Mouse (Mus musculus) lung, embryonic 16.5 days (tissue): ENCODE measurements at regions not wholly inside any gene's neighbourhood (a gene's known extent, or its start where the extent isn't known, plus 50 kb on each side); places are given as distances from the start of the nearest gene placed in this dataset.
"Not testable (repeated sequence)": the region's sequence is repeated elsewhere in the genome, so short reads cannot be mapped to it uniquely, and the experiment has no call there.

Experiments
- ATAC-seq: fragments of 200-750 bp; cut with Nextera tagmentation; 2 replicates; pipeline ENCODE4 v1.8.0; 2017; ENCODE audit warnings: low read depth, mild to moderate bottlenecking, moderate library complexity
- H3K27ac ChIP-seq: fragments of 300-500 bp; sonication (generic); 2 replicates; pipeline ENCODE4 v1.5.1; 2014; ENCODE audit warnings: mild to moderate bottlenecking, control low read depth, low read length
- H3K27me3 ChIP-seq: fragments of 300-500 bp; sonication (generic); 2 replicates; pipeline ENCODE4 v1.6.1; 2014; ENCODE audit warnings: low read depth, low read length, mixed read lengths; ENCODE audit not compliant: control insufficient read depth, insufficient read depth
- H3K36me3 ChIP-seq: fragments of 300-500 bp; sonication (generic); 2 replicates; pipeline ENCODE4 v1.6.1; 2014; ENCODE audit warnings: low read length; ENCODE audit not compliant: control insufficient read depth, insufficient read depth
- H3K4me1 ChIP-seq: fragments of 300-500 bp; sonication (generic); replicated peaks from 2 replicates; pipeline ENCODE4 v1.6.1; 2014; ENCODE audit warnings: low read length, mixed read lengths; ENCODE audit not compliant: control insufficient read depth, insufficient read depth
- H3K4me2 ChIP-seq: fragments of 300-500 bp; sonication (generic); 2 replicates; pipeline ENCODE4 v1.6.1; 2014; ENCODE audit warnings: low read depth, low read length, control low read depth
- H3K4me3 ChIP-seq: fragments of 300-500 bp; sonication (generic); 2 replicates; pipeline ENCODE4 v1.5.1; 2014; ENCODE audit warnings: mild to moderate bottlenecking, low read length, control low read depth
- H3K9ac ChIP-seq: fragments of 300-500 bp; sonication (generic); 2 replicates; pipeline ENCODE4 v1.6.1; 2014; ENCODE audit warnings: low read length, control low read depth
- H3K9me3 ChIP-seq: fragments of 300-500 bp; sonication (generic); 2 replicates; pipeline ENCODE4 v1.6.1; 2016; ENCODE audit warnings: low read length; ENCODE audit not compliant: control insufficient read depth
- WGBS: fragments of 180-500 bp; shearing (Covaris S2); extraction: QIAGEN DNeasy Blood & Tissue Kit; methylation state at CpG from one replicate; pipeline ENCODE4 v1.1.7; 2014; 5-methylcytosine and 5-hydroxymethylcytosine counted together

DNA sequence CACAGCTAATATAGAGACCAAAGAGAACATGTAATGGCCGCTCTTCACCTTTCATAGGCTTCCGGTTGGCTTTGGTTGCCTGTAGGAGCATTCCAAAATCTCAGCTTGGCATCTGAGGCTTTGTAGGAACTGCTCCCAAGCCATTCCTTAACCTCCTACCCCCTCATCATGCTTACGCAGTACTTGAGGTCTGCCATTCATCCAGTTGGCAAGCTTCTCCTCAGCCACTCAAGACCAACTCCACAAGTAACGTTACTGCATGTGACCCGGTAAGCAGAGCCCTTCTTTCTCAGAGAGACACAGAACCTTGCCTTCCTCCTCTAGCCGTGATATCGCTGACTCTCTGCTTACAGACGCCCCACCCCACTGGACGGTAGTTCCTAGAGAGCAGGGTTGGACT lies 94.6 kb upstream of the Ttc29 start:
- Histone ChIP-seq H3K27ac (no peak overlapping the region), H3K4me3 (no peak overlapping the region), H3K4me1 (no peaks in the 10 kb centered on the region), H3K9me3 (no peaks in the 10 kb centered on the region), H3K4me2 (no peak overlapping the region), H3K9ac (no peak overlapping the region), H3K27me3 (no peaks in the 10 kb centered on the region), H3K36me3 (no peaks in the 10 kb centered on the region)
- ATAC-seq = no peak
- 73% methylated on average over 9 of the region's 9 CpGs for WGBS

DNA sequence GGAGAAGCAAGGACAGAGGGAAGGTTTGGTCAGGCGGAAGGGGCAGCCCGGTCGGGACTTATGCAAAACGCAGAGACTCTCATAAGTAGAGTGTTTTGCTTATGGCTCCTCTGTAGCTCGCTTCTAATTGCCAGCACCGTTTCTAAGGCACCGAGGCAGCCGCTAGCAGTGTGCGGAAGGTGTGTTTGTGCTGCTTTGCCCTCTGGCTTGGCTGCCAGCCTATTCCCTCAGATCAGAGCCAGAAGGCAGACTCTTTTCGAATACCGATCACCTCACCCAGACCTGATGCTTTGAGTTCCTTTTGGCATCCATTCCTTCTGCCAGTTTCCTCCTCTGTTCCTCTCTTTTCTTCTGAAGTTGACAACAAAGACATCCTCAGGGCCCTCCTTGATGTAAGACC lies 93.4 kb upstream of the Ttc29 start:
- Histone ChIP-seq H3K27ac (no peak overlapping the region), H3K4me2 (no peak overlapping the region), H3K36me3 (no peaks in the 10 kb centered on the region), H3K27me3 (no peaks in the 10 kb centered on the region), H3K4me1 (no peaks in the 10 kb centered on the region), H3K4me3 (no peak overlapping the region), H3K9me3 (no peaks in the 10 kb centered on the region), H3K9ac (no peak overlapping the region)
- WGBS = 55% methylated on average over 11 of the region's 11 CpGs
- ATAC-seq = no peak

DNA sequence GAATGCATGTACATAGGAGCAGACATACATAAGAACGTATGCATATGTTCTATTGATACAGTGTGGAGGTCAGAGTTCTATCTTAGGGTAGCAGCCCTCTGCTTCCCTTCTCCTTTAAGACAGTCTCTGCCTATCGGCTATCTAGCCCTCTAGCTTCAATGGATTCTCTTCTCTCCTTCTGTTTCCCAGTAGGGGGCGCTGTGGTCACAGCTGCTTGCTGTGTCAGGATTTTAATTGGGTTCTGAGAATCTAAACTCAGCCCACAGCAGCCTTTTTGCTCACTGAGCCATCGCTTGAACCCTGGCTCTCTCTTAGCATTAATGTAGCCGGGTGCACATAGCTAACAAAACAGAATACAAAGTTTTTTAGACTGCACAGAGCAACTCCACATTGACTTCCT lies 88.8 kb upstream of the Ttc29 start:
- H3K4me2 ChIP-seq = no peak overlapping the region
- 56% methylated on average over 5 of the region's 5 CpGs for WGBS
- no peak for ATAC-seq
- no peaks in the 10 kb centered on the region for H3K9me3 ChIP-seq
- H3K4me3 ChIP-seq = no peak overlapping the region
- no peak overlapping the region for H3K9ac ChIP-seq
- no peaks in the 10 kb centered on the region for H3K4me1 ChIP-seq
- no peaks in the 10 kb centered on the region for H3K36me3 ChIP-seq
- no peak overlapping the region for H3K27ac ChIP-seq
- H3K27me3 ChIP-seq = no peaks in the 10 kb centered on the region

DNA sequence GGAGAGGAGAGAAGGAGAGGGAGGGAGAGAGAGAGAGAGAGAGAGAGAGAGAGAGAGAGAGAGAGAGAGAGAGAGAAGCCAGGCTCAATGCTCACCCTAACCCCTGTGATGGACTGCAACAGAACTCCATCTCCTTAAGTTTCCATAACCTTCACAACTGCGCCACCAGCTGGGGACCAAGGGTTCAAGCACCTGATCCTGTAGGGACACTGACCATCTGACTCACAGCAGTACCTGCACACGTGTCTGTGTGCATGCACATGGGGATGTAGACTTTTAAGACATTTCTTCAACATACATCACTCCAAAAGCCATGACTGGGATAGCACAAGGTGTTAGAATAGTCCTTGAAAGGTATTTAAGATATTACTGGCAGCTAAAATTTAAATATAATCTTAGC lies 85.2 kb upstream of the Ttc29 start:
- Histone ChIP-seq H3K4me2 (no peak overlapping the region), H3K27ac (no peak overlapping the region)

DNA sequence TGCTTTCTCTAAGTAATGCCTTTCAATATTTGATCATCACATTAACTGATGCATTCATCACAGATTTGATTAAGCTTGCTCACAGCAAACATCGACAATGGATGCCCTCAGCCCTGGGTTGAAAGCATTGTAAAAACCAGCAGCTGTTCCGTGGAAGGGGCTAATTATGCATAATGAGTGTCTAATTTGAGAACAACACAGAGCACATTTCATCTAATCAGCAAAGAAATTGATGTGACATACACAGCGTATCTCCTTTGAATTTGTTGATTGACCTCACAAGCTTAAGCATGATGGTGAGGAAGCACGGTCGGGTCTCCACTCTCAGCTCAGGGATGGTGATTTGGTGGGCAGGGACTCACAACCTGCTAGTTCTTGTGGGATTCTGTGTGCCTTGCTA lies 84.0 kb upstream of the Ttc29 start:
- ATAC-seq = no peak
- H3K4me1 ChIP-seq = no peaks in the 10 kb centered on the region
- no peaks in the 10 kb centered on the region for H3K36me3 ChIP-seq
- H3K9me3 ChIP-seq = no peaks in the 10 kb centered on the region
- no peak overlapping the region for H3K4me2 ChIP-seq
- H3K9ac ChIP-seq = no peak overlapping the region
- no peak overlapping the region for H3K27ac ChIP-seq
- no peaks in the 10 kb centered on the region for H3K27me3 ChIP-seq
- WGBS = 78% methylated on average over 5 of the region's 5 CpGs
- H3K4me3 ChIP-seq = no peak overlapping the region

More for the DNA sequence above, 85.2 kb upstream of the Ttc29 start:
- Histone ChIP-seq H3K36me3 (no peaks in the 10 kb centered on the region), H3K4me3 (no peak overlapping the region), H3K9ac (no peak overlapping the region), H3K27me3 (no peaks in the 10 kb centered on the region), H3K9me3 (no peaks in the 10 kb centered on the region), H3K4me1 (no peaks in the 10 kb centered on the region)
- 5% methylated on average over 2 of the region's 2 CpGs for WGBS
- ATAC-seq = no peak

DNA sequence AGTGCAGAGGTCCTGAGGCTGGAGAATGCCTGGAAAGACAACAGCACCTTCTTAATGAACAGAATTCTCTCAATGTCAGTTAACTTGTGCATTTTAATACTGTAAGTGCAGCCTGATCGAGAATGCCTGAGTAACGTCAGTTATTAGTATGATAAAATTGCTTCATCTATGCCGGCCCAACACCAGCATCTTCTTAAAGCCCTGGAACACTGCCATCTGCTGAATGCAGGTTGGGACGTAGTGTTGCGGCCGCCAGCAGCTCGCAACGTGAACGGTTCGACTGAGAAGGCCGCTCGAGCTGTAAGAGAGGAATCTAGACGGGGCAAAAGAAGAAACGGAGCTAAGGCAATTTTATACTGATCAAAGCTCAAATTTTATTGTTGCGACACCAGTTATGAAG lies 73.6 kb upstream of the Ttc29 start:
- H3K4me2 ChIP-seq, ATAC-seq, H3K36me3 ChIP-seq, H3K27ac ChIP-seq, H3K4me3 ChIP-seq, H3K9me3 ChIP-seq, H3K4me1 ChIP-seq, H3K9ac ChIP-seq, H3K27me3 ChIP-seq: not testable (repeated sequence)
- 48% methylated on average over 12 of the region's 15 CpGs for WGBS

DNA sequence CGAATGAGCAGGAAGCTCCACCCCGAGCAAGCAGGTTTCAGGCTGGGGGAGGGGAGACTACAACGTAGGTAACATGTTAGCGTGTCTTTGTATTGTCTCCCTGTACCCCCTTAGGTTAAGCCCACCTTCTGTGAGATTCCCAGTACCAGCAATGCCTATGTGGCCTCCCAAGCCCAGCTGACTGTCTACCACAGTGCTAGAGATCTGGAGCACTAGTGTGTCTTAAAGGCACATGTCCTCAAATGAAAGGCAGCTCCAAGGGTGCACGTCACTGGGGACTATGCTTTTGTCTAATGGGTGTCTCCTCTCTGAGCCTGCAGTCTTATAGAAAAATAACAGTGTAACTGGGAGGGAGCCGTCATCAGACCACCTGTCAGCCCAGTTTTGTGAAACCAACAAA lies 65.9 kb upstream of the Ttc29 start:
- no peak for ATAC-seq
- no peak overlapping the region for H3K9ac ChIP-seq
- H3K4me2 ChIP-seq = no peak overlapping the region
- H3K36me3 ChIP-seq = no peaks in the 10 kb centered on the region
- H3K4me3 ChIP-seq = no peak overlapping the region
- H3K9me3 ChIP-seq = no peaks in the 10 kb centered on the region
- H3K4me1 ChIP-seq = no peaks in the 10 kb centered on the region
- WGBS = 78% methylated on average over 5 of the region's 6 CpGs
- H3K27me3 ChIP-seq = no peaks in the 10 kb centered on the region
- H3K27ac ChIP-seq = no peak overlapping the region

DNA sequence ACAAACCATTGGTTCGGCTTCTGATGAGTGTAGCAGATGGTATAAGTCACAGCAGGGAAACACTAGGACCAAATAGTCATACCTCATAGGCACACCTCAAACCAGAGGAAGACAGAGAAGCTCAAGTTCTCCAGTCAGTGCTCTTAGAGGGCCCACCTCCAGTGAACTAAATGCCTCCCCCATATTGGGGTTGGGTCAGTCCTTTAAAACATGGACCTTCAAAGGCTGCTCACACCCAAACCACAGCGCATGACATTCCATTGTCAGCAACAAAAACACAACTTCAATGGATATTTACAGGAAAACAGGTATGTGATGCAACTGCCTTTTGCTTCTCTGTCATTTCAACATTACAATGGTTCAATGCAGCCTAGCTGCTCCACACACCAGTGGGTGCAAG lies 65.1 kb upstream of the Ttc29 start:
- H3K9ac ChIP-seq = no peak overlapping the region
- ATAC-seq = no peak
- no peak overlapping the region for H3K27ac ChIP-seq
- H3K27me3 ChIP-seq = no peaks in the 10 kb centered on the region
- no peaks in the 10 kb centered on the region for H3K4me1 ChIP-seq
- H3K36me3 ChIP-seq = no peaks in the 10 kb centered on the region
- no peak overlapping the region for H3K4me2 ChIP-seq
- no peaks in the 10 kb centered on the region for H3K9me3 ChIP-seq
- H3K4me3 ChIP-seq = no peak overlapping the region
- WGBS = 87% methylated on average over 2 of the region's 2 CpGs

DNA sequence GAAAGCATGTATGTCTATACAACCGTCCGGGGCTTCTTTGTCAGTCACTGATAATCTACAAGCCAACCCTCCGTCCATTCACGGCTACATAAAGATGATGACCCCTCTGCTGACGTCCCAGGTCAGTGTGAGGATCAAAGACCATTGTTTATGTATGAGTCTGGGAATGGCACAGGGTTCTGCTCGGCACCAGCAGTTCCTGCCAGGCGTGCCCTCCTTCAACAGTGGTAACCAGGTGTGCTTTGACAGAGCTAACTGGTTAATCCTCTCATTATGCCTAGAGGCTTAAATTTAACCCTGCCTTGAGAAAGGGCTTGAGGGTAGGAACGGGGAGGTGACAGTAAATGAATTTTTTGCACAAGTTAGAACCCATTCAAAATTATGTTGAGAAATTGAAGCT lies 58.2 kb upstream of the Ttc29 start:
- 38% methylated on average over 8 of the region's 8 CpGs for WGBS
- H3K4me3 ChIP-seq = no peak overlapping the region

DNA sequence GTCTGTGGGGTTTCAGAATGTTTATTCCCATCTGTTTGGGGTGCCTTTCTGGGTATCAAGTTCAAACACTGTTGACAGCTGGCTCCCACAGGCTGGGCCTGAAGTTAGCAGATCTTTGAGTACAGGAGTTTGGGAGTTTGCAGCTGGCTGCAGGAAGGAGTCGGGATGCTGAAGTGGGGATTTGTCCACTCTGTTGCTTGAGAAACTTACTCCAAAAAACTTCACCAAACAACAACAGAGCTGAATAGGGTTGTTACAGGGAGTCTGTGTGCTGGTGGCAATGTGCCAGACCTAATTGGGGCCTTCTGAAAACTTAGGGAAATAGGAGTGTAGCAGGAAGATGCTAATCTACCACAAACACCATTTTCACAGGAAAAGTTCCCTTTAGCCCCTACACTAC lies 51.1 kb upstream of the Ttc29 start:
- Histone ChIP-seq H3K4me3 (no peak overlapping the region), H3K9me3 (no peaks in the 10 kb centered on the region), H3K36me3 (no peaks in the 10 kb centered on the region), H3K27me3 (no peaks in the 10 kb centered on the region), H3K27ac (no peak overlapping the region), H3K9ac (no peak overlapping the region), H3K4me2 (no peak overlapping the region), H3K4me1 (no peaks in the 10 kb centered on the region)
- WGBS = 19% methylated on average over 1 of the region's 1 CpGs
- no peak for ATAC-seq

More for the DNA sequence above, 58.2 kb upstream of the Ttc29 start:
- H3K4me1 ChIP-seq = no peaks in the 10 kb centered on the region
- H3K4me2 ChIP-seq = no peak overlapping the region
- H3K9me3 ChIP-seq = no peaks in the 10 kb centered on the region
- H3K36me3 ChIP-seq = no peaks in the 10 kb centered on the region
- no peaks in the 10 kb centered on the region for H3K27me3 ChIP-seq
- H3K27ac ChIP-seq = no peak overlapping the region
- H3K9ac ChIP-seq = no peak overlapping the region
- ATAC-seq = no peak
